Mouse (Mus musculus) intestine, embryonic 16.5 days (tissue): ENCODE measurements at regions not wholly inside any gene's neighbourhood (a gene's known extent, or its start where the extent isn't known, plus 50 kb on each side); places are given as distances from the start of the nearest gene placed in this dataset.

Source experiments
- ATAC-seq: fragments of 200-750 bp; cut with Nextera tagmentation; 2 replicates; pipeline ENCODE4 v1.8.0; 2017; ENCODE audit warnings: moderate TSS enrichment, moderate library complexity
- H3K27ac ChIP-seq: fragments of 300-500 bp; sonication (generic); 2 replicates; pipeline ENCODE4 v1.5.1; 2014; ENCODE audit warnings: mild to moderate bottlenecking, low read length
- H3K27me3 ChIP-seq: fragments of 300-500 bp; sonication (generic); replicated peaks from 2 replicates; pipeline ENCODE4 v1.6.1; 2014; ENCODE audit warnings: low read length, control low read depth, mixed read lengths; ENCODE audit not compliant: control insufficient read depth, insufficient read depth
- H3K36me3 ChIP-seq: fragments of 300-500 bp; sonication (generic); 2 replicates; pipeline ENCODE4 v1.6.1; 2014; ENCODE audit warnings: low read length, control low read depth; ENCODE audit not compliant: control insufficient read depth, insufficient read depth
- H3K4me1 ChIP-seq: fragments of 300-500 bp; sonication (generic); 2 replicates; pipeline ENCODE4 v1.6.1; 2014; ENCODE audit warnings: low read length, control low read depth, mixed read lengths; ENCODE audit not compliant: control insufficient read depth, insufficient read depth
- H3K4me2 ChIP-seq: fragments of 300-500 bp; sonication (generic); 2 replicates; pipeline ENCODE4 v1.6.1; 2014; ENCODE audit warnings: low read depth, low read length, control low read depth
- H3K4me3 ChIP-seq: fragments of 300-500 bp; sonication (generic); 2 replicates; pipeline ENCODE4 v1.5.1; 2014; ENCODE audit warnings: mild to moderate bottlenecking, low read length
- H3K9ac ChIP-seq: fragments of 300-500 bp; sonication (generic); 2 replicates; pipeline ENCODE4 v1.6.1; 2014; ENCODE audit warnings: low read depth, low read length
- H3K9me3 ChIP-seq: fragments of 300-500 bp; sonication (generic); 2 replicates; pipeline ENCODE4 v1.6.1; 2016; ENCODE audit warnings: low read length, control low read depth; ENCODE audit not compliant: control insufficient read depth
- WGBS: fragments of 180-500 bp; shearing (Covaris S2); extraction: QIAGEN DNeasy Blood & Tissue Kit; methylation state at CpG from one replicate; pipeline ENCODE4 v1.1.7; 2014; 5-methylcytosine and 5-hydroxymethylcytosine counted together

GRCm38 (mm10) chr3:155409371-155409770, 316.1 kb downstream of the Lrriq3 start:
- no peaks in the 10 kb centered on the region for H3K36me3 ChIP-seq
- no peak overlapping the region for H3K27ac ChIP-seq
- no peak for ATAC-seq
- H3K4me2 ChIP-seq: no peak overlapping the region
- H3K4me1 ChIP-seq: no peaks in the 10 kb centered on the region
- WGBS: 42% methylated on average over 2 of the region's 2 CpGs
- H3K27me3 ChIP-seq: no peaks in the 10 kb centered on the region
- no peak overlapping the region for H3K4me3 ChIP-seq
- no peaks in the 10 kb centered on the region for H3K9me3 ChIP-seq
- H3K9ac ChIP-seq: no peak overlapping the region

GRCm38 (mm10) chr3:155409867-155410266, 316.6 kb downstream of the Lrriq3 start:
- no peaks in the 10 kb centered on the region for H3K9me3 ChIP-seq
- WGBS: 63% methylated on average over 2 of the region's 2 CpGs
- H3K27ac ChIP-seq: no peak overlapping the region
- no peaks in the 10 kb centered on the region for H3K36me3 ChIP-seq
- H3K4me1 ChIP-seq: no peaks in the 10 kb centered on the region
- H3K4me2 ChIP-seq: no peak overlapping the region
- 0 out of 2 replicates have a peak, but pooled peaks have one; percentile 13 for ATAC-seq
- no peak overlapping the region for H3K4me3 ChIP-seq
- no peaks in the 10 kb centered on the region for H3K27me3 ChIP-seq
- no peak overlapping the region for H3K9ac ChIP-seq

DNA sequence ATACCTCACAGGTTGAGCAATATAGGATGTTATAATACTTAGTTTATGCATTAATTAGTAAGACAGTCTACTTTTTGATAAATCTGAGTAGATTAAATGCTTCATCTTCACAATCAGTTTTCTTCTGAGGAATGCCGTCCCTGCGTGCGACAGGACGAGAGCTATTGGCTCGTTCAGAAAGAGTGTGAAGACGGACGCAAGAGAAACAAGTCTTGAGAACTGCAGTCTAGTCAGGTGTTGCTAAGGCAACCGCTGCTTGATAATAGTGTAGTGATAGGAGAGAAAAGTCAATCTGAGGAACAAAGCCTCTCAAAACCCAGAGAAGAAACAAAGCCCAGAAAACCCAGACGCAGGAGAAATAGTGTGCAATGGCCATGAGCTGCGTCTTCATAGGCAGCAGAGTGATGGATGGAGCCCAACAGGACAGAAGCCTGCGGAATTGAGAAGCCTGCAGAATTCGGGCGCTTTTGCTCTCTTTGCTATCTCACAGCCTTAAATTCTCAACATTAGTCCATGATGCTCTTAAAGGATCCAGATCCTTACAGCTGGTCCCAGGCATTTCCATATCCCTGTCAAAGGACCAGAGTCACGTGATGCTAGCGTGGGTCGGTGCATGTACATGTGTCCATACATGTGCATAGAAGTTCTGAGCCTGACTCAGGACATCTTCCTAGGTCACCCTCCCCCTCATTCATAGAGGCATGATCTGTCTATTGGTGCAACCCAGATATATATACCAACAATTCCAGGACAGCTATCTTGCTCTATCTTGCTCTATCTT, 366.7 kb downstream of the Lrriq3 start:
- Histone ChIP-seq H3K9me3 (no peaks in the 10 kb centered on the region), H3K9ac (no peak overlapping the region), H3K4me3 (no peak overlapping the region), H3K4me2 (no peak overlapping the region), H3K27ac (no peak overlapping the region), H3K36me3 (no peaks in the 10 kb centered on the region), H3K4me1 (no peaks in the 10 kb centered on the region), H3K27me3 (no peaks in the 10 kb centered on the region)
- WGBS: 74% methylated on average over 16 of the region's 16 CpGs
- no peak for ATAC-seq

GRCm38 (mm10) chr3:155462095-155462494, 368.9 kb downstream of the Lrriq3 start:
- no peak overlapping the region for H3K4me3 ChIP-seq
- H3K4me2 ChIP-seq: no peak overlapping the region
- no peaks in the 10 kb centered on the region for H3K36me3 ChIP-seq
- no peaks in the 10 kb centered on the region for H3K9me3 ChIP-seq
- WGBS: 63% methylated on average over 4 of the region's 4 CpGs
- H3K4me1 ChIP-seq: no peaks in the 10 kb centered on the region
- no peaks in the 10 kb centered on the region for H3K27me3 ChIP-seq
- H3K27ac ChIP-seq: no peak overlapping the region
- ATAC-seq: no peak
- no peak overlapping the region for H3K9ac ChIP-seq

GRCm38 (mm10) chr3:155470742-155471141, 377.5 kb downstream of the Lrriq3 start:
- Histone ChIP-seq H3K27ac (no peak overlapping the region), H3K4me2 (no peak overlapping the region), H3K9me3 (no peaks in the 10 kb centered on the region), H3K4me3 (no peak overlapping the region), H3K27me3 (no peaks in the 10 kb centered on the region), H3K9ac (no peak overlapping the region), H3K4me1 (no peaks in the 10 kb centered on the region), H3K36me3 (no peaks in the 10 kb centered on the region)
- WGBS: 82% methylated on average over 2 of the region's 2 CpGs
- no peak for ATAC-seq

GRCm38 (mm10) chr3:155485487-155485886, 392.3 kb downstream of the Lrriq3 start:
- Histone ChIP-seq H3K4me2 (no peak overlapping the region), H3K27me3 (no peaks in the 10 kb centered on the region), H3K9me3 (no peaks in the 10 kb centered on the region), H3K4me1 (no peaks in the 10 kb centered on the region), H3K4me3 (no peak overlapping the region), H3K9ac (no peak overlapping the region), H3K36me3 (no peaks in the 10 kb centered on the region), H3K27ac (no peak overlapping the region)
- WGBS: 79% methylated on average over 2 of the region's 2 CpGs
- ATAC-seq: no peak

DNA sequence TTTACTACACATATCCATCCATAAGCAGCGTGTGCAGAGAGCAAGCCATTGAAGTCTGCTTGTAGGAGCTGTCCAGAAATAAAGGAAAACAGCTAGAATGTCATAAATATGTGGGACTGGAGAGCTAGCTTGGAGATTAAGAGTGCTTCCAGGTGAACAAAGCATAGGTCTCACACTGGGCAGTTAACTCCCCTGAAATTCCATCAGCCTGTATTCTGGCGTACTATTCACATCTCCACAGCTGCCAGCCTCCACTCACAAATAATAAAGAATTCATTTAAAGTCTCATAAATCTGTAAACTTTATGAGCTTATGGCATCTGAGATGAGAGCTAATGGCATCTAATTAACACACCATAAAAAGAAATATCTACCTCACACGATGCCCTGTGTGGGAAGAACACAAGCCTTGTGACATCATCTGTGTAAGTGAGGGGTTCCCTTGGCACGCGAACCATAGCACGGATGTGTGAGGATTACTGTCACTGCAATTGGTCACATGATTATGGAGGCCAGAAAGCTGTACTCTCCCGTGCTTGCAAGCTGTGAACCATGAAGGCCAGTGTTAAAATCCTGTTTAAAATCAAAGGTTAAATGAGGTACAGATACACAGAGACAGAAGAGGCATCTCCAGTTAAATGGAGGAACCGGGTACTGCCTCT, 394.8 kb downstream of the Lrriq3 start:
- Histone ChIP-seq H3K27ac (no peak overlapping the region), H3K36me3 (no peaks in the 10 kb centered on the region), H3K27me3 (no peaks in the 10 kb centered on the region), H3K4me2 (no peak overlapping the region), H3K4me1 (no peaks in the 10 kb centered on the region), H3K9ac (no peak overlapping the region), H3K4me3 (no peak overlapping the region), H3K9me3 (no peaks in the 10 kb centered on the region)
- peak; percentile 52 for ATAC-seq
- 61% methylated on average over 8 of the region's 8 CpGs for WGBS

- Histone ChIP-seq H3K36me3 (no peaks in the 10 kb centered on the region), H3K4me3 (no peak overlapping the region), H3K27me3 (no peaks in the 10 kb centered on the region), H3K9me3 (no peaks in the 10 kb centered on the region), H3K4me2 (no peak overlapping the region), H3K27ac (no peak overlapping the region), H3K9ac (no peak overlapping the region), H3K4me1 (no peaks in the 10 kb centered on the region)
- no peak for ATAC-seq
- WGBS: 72% methylated on average over 1 of the region's 1 CpGs
These were observed 397.4 kb downstream of the Lrriq3 start for GRCm38 (mm10) chr3:155490670-155491069.

DNA sequence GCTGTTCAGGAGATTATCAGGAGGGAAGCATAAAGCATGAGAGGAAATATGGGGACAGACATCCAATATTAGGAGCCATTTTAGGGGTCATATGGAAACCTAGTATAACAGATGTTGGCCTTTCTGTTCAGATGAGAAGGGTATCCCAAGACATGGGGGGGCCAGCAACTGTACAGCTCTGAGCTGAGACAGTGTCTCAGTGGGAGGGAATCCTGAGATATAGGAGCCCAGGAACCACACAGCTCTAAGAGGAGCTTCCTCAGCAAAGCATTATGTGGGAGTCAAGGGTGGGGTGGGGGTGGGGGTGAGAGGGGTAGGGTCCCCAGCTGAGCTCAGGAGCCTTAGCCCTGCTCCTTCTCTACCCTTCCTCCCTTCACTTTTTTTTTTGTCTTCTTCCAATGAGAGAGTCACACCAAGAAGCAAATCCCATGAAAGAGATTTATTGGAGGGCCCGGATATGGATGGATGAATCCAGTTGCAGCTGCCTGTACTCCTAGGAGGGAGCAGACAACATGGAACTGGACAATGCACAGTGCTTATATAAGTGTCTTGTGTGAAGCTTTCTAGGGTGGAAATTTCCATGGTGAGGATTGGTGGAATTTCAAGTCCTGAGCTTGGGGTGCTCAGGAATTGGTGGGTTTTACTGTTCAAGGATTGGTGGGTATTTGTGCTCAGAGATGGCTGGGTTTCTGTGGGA, 417.1 kb downstream of the Lrriq3 start:
- H3K9ac ChIP-seq: no peak overlapping the region
- H3K4me3 ChIP-seq: no peak overlapping the region
- H3K27ac ChIP-seq: no peak overlapping the region
- no peak overlapping the region for H3K4me2 ChIP-seq
- no peaks in the 10 kb centered on the region for H3K27me3 ChIP-seq
- no peak for ATAC-seq
- no peaks in the 10 kb centered on the region for H3K9me3 ChIP-seq
- 90% methylated on average over 1 of the region's 1 CpGs for WGBS
- no peaks in the 10 kb centered on the region for H3K36me3 ChIP-seq
- no peaks in the 10 kb centered on the region for H3K4me1 ChIP-seq
